Mouse (Mus musculus): ENCODE data around the gene Wdr61. TPM values are rescaled to one million over a fixed set of nuclear protein-coding genes. Genes with fewer than 3 reads are reported as not detected.

Wdr61 gene
- total RNA-seq, 1 experiment from 2014 or later = 22.5 TPM

- ATAC-seq (ENCODE audit: extremely low read depth, insufficient number of reproducible peaks, low FRiP score, poor library complexity, severe bottlenecking) = peak; percentile 48; the same call in 1 of the 2 replicates
Measured at GRCm38 (mm10) chr9:54736284-54736701, 2.0 kb upstream of the Wdr61 start.

GRCm38 (mm10) chr9:54734639-54735252 lies 427 bp upstream of the Wdr61 start:
- no peak for ATAC-seq (ENCODE audit: extremely low read depth, insufficient number of reproducible peaks, low FRiP score, poor library complexity, severe bottlenecking)

DNA sequence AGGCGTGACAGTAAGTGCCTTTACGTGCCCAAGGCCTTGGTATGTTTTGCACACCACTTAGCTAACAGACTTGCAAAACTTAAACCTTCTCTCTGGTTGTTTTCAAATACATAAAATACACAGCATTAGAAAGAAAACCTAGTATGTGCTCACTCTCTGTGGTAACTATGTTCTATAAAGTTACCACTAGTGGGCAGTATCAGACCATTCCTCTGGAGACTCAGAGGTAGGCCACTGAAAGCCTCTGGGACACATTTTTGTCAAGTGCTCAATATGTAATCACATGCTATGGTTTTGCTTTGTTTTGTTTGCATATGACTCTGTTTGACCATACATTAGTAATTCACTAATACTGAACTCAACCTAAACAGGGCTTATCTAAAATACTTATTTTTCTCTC lies 2.2 kb downstream of the Wdr61 start:
- ATAC-seq (ENCODE audit: extremely low read depth, insufficient number of reproducible peaks, low FRiP score, poor library complexity, severe bottlenecking) = 0 out of 2 replicates have a peak, but pooled peaks have one; percentile 28

- no peak for ATAC-seq (ENCODE audit: extremely low read depth, insufficient number of reproducible peaks, low FRiP score, poor library complexity, severe bottlenecking)
Measured at GRCm38 (mm10) chr9:54726315-54726714, 8.0 kb downstream of the Wdr61 start.

DNA sequence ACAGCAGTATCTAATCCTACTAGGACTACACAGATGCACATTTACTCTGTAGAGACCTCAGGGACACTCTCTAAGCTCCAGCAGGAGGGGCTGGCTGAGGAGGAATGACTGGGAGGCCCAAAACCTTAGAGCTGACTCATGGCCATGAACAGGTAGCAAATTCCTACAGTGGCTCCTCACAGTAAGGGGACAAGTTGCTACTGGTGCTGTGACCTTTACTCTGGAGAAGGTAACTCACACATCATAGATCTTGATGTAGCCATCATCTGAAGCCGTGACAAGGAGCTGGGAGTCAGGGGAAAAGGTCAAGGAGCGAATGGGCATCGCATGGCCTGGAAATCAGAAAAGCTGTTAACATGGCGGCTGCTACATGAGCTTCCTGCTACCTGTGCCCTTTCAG lies 11.7 kb downstream of the Wdr61 start:
- no peak for ATAC-seq (ENCODE audit: extremely low read depth, insufficient number of reproducible peaks, low FRiP score, poor library complexity, severe bottlenecking)

GRCm38 (mm10) chr9:54722156-54722555 lies 12.2 kb downstream of the Wdr61 start:
- ATAC-seq (ENCODE audit: extremely low read depth, insufficient number of reproducible peaks, low FRiP score, poor library complexity, severe bottlenecking) = no peak

DNA sequence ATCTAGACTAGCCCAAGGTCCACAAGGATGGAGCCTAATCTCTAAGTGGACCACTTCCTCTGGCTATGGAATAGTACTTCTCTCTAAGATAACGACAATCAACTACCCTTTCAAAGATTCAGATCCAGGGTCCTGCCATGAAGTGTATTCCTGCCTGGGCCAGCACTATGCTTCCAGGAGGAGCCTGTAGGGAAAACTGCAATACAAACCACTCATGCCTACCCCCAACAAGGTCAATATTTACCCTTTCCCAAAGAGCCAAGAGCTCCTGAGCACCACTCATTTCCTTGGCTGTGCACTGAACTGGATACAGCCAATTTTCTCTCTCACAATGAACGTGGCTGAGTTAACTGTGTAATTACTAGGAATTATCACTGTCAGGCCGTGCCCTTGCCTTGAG lies 16.8 kb downstream of the Wdr61 start:
- ATAC-seq (ENCODE audit: extremely low read depth, insufficient number of reproducible peaks, low FRiP score, poor library complexity, severe bottlenecking) = no peak

DNA sequence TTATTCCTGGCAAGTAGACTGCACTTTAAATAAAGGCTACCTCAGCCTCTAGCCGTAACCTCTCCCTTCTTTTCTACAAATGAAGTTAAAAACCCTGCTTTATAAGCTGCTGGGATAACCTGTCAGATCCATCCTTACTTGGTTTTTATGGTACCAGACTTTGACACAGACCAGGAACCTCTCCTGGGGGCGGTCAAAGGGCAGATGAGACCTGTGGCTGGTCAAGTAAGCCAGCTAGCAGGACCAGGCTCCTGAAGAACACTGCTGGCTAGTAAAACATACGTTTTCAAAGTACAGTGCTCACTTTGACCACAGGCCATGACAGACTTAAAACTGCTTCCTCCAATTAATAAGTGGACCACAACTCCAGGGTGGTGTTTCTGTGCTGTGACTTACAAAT lies 18.5 kb downstream of the Wdr61 start:
- ATAC-seq (ENCODE audit: extremely low read depth, insufficient number of reproducible peaks, low FRiP score, poor library complexity, severe bottlenecking) = no peak

- no peak for ATAC-seq (ENCODE audit: extremely low read depth, insufficient number of reproducible peaks, low FRiP score, poor library complexity, severe bottlenecking)
Measured at GRCm38 (mm10) chr9:54708085-54708484, 26.2 kb downstream of the Wdr61 start.

GRCm38 (mm10) chr9:54707288-54707999 lies 26.9 kb downstream of the Wdr61 start:
- no peak for ATAC-seq (ENCODE audit: extremely low read depth, insufficient number of reproducible peaks, low FRiP score, poor library complexity, severe bottlenecking)

- ATAC-seq (ENCODE audit: extremely low read depth, insufficient number of reproducible peaks, low FRiP score, poor library complexity, severe bottlenecking) = no peak
Measured at GRCm38 (mm10) chr9:54705561-54705960, 28.8 kb downstream of the Wdr61 start.

DNA sequence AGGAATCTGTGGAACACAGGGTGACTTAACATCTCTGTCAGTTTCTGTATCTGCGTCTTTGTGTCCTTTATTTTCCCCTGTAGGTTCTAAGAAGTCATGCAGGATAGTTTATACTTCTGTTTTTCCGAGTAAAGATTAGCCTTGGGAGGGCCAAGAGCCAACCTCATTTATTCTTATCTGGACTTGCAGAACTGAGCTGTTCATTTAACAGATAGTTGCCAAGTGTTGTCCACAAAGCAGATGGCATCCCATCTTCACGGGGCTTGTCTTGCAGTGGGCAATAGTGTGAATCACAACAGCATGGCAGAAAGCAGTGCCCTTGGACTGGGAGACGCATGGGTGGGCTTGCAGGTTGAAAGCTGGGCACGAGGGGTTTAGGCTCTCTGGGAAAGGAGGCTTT lies 30.0 kb downstream of the Wdr61 start:
- ATAC-seq (ENCODE audit: extremely low read depth, insufficient number of reproducible peaks, low FRiP score, poor library complexity, severe bottlenecking) = no peak

GRCm38 (mm10) chr9:54702581-54702980 lies 31.7 kb downstream of the Wdr61 start:
- ATAC-seq (ENCODE audit: extremely low read depth, insufficient number of reproducible peaks, low FRiP score, poor library complexity, severe bottlenecking) = no peak

- no peak for ATAC-seq (ENCODE audit: extremely low read depth, insufficient number of reproducible peaks, low FRiP score, poor library complexity, severe bottlenecking)
Measured at GRCm38 (mm10) chr9:54700746-54701145, 33.6 kb downstream of the Wdr61 start.

DNA sequence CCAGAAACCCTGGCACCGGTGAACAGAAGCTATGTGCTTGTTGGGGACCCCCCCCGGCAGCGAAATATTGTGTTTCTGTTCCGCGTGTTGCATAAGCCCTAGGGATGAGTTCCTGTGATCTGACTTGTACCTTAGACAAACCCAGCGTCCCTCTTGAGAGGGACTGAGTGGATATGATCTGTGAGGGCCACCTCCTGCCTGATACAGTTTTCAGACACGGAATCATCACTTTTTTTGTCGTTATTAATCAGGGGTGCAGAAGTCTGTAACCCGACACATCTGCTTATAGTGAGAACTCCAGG lies 34.2 kb downstream of the Wdr61 start:
- no peak for ATAC-seq (ENCODE audit: extremely low read depth, insufficient number of reproducible peaks, low FRiP score, poor library complexity, severe bottlenecking)

DNA sequence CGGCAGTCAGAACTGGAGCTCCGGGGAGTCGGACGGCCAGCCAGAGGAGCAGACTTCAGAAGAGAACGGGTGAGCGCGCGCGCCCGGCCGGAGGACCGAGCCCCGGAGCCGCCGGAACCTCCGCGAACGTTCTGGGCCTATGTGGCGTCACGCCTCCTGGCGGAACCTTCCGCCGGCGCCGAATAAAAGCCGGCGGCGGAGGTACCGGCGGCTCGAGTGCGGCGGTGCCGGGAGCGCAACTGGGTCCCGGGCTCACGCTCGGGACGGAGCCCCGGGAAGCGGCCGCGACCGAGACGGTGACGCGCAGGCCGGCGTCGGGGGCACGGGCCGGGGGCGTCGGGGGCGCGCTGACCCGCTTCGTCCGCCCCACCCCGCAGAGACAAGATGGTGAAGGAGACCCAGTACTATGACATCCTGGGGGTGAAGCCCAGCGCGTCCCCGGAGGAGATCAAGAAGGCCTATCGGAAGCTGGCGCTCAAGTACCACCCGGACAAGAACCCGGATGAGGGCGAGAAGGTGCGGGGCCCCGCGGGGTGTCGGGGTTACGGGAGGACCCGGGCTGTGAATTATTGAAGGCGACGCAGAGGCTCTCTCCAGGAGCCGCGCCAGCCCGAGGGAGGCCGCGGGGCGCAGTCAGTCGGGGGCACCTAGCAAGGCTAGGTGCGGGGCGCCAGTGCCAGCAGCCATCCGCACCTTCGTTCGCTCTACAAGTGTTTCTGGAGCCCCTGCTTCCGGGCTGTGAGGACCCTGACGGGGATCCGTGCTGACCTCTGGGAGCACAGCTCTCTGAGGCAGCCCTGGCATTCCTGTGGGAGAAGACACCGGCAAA lies 34.8 kb downstream of the Wdr61 start:
- no peak for ATAC-seq (ENCODE audit: extremely low read depth, insufficient number of reproducible peaks, low FRiP score, poor library complexity, severe bottlenecking)

DNA sequence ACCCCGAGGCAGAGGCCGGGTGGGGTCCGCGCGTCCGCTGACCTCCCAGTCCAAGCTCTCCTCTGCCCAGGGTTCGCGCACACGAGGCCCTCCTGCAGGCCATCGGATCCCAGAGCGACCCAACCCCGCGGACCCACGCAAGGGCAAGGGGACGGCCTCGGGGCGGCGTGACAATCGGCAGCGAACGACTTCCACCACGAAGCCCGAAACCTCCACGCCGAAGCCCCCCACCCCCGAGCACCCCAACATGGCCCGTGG lies 35.3 kb downstream of the Wdr61 start:
- ATAC-seq (ENCODE audit: extremely low read depth, insufficient number of reproducible peaks, low FRiP score, poor library complexity, severe bottlenecking) = no peak

- ATAC-seq (ENCODE audit: extremely low read depth, insufficient number of reproducible peaks, low FRiP score, poor library complexity, severe bottlenecking) = no peak
Measured at GRCm38 (mm10) chr9:54698318-54699086, 35.8 kb downstream of the Wdr61 start, which contains the start of gene Dnaja4. Gene Dnaja4 (plus strand): TSS chr9:54698873.

DNA sequence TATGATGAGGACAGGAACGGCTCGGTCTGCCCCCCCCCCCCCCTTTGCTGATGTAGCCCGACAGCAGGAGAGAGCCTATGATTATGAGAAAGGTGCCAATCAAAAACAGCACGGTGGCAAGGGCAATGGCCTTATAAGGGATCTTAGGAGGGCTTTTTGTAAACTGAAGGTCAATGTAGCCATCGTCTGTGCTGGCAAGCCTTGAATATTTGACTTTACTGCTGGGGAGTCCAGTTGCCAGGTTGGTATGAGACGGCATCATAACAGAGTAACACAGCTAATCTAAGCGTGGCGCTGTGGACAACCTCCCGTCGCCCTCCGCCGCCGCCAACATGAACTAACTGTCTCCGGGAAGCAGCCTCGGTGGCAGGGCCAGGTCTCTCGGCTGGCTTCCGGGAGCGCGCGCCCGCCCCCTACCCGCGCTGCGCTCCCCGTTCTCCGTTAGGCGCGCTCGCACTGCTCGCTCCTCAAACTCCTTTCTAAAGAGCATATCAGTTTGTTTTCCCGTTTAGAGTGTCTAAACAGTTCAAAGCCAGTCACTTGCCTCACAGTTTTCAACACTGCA lies 43.0 kb downstream of the Wdr61 start:
- ATAC-seq (ENCODE audit: extremely low read depth, insufficient number of reproducible peaks, low FRiP score, poor library complexity, severe bottlenecking) = peak; percentile 59
